ENCODE assay signal across 14 mouse cellular contexts in the genomic region with DNA sequence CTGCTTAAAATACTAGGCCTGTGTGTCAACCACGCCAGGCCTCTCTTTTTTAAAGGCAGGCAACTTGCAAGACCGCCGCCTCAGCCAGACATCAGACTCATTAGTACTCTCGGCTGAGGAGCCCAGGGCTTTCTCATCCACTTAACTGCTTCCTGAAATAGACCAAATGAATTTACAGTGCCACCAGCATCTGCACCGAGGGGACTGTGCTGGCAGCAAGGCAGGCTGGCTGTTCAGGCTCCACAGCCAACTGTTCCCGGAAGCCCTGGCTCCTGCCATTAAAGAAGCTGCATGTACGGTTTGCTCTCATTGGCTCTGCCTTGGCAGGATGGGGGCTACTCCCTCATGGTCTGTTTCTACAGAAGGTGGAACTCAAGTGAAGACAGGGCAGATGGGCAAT. TPM values are rescaled to one million over a fixed set of nuclear protein-coding genes. Genes with fewer than 3 reads are reported as not detected.
DNase-seq lines count a peak whose midpoint lies in the region; ATAC-seq and TF ChIP-seq lines count a peak whose summit lies in the region.
"Had no signal": no experiment of that assay in that cellular context is flagged by ENCODE, and none has a peak within 500 bp of the region (broad histone marks: within the 10 kb centered on the region; RNA-seq: fewer than 3 reads in every experiment).

No protein-coding gene starts in this region.

- TF ChIP-seq EP300 in heart, postnatal 0 days (IDR thresholded peaks at IDR 0.05; ENCODE audit: low read depth), result no peak

- no peaks in the 10 kb centered on the region for H3K36me3 ChIP-seq in heart, postnatal 0 days (replicated peaks; ENCODE audit: control insufficient read depth, insufficient read depth, low read length)
- H3K36me3 ChIP-seq in neural tube, embryonic 14.5 days (ENCODE audit: control insufficient read depth, insufficient read depth, low read length), result no peaks in the 10 kb centered on the region
- 0 out of 2 replicates have a peak, but pooled peaks cover 2% of the 10 kb centered on the region for H3K36me3 ChIP-seq in neural tube, embryonic 15.5 days

- H3K27me3 ChIP-seq in heart, postnatal 0 days (ENCODE audit: control insufficient read depth, insufficient read depth, low read length), result no peaks in the 10 kb centered on the region
- H3K27me3 ChIP-seq in neural tube, embryonic 14.5 days (ENCODE audit: control insufficient read depth, insufficient read depth, low read length), result no peaks in the 10 kb centered on the region
- H3K27me3 ChIP-seq in neural tube, embryonic 15.5 days (replicated peaks), result no peaks in the 10 kb centered on the region
- H3K27me3 ChIP-seq: midbrain, embryonic 13.5 days had no signal

- H3K4me1 ChIP-seq in heart, postnatal 0 days (ENCODE audit: control insufficient read depth, insufficient read depth), result no peaks in the 10 kb centered on the region
- H3K4me1 ChIP-seq in neural tube, embryonic 14.5 days (ENCODE audit: control insufficient read depth, insufficient read depth, low read length), result no peaks in the 10 kb centered on the region
- peaks cover 8% of the 10 kb centered on the region for H3K4me1 ChIP-seq in neural tube, embryonic 15.5 days
- H3K4me1 ChIP-seq: midbrain, embryonic 13.5 days had no signal

- H3K4me3 ChIP-seq in heart, postnatal 0 days (ENCODE audit: low read depth, low read length), result no peak overlapping the region
- no peak overlapping the region for H3K4me3 ChIP-seq in neural tube, embryonic 14.5 days (ENCODE audit: low read depth, low read length)
- no peak overlapping the region for H3K4me3 ChIP-seq in neural tube, embryonic 15.5 days (replicated peaks)
- H3K4me3 ChIP-seq: midbrain, embryonic 13.5 days had no signal

- H3K9ac ChIP-seq in heart, postnatal 0 days (replicated peaks; ENCODE audit: low read depth, low read length), result no peak overlapping the region
- no peak overlapping the region for H3K9ac ChIP-seq in neural tube, embryonic 14.5 days (replicated peaks; ENCODE audit: low read depth, low read length)
- no peak overlapping the region for H3K9ac ChIP-seq in neural tube, embryonic 15.5 days (replicated peaks)
- H3K9ac ChIP-seq: midbrain, embryonic 13.5 days had no signal

- peak; percentile 12 for DNase-seq in heart, postnatal 0 days (ENCODE audit: low spot score)
- DNase-seq in heart, postnatal 14 days, result no peak
- DNase-seq in neural tube, embryonic 10.5 days (ENCODE audit: extremely low spot score, low spot score), result no peak
- peak; percentile 47 to 66 for DNase-seq in layer of hippocampus, adult 18-20 months (ENCODE audit: low spot score in 2 of 2)
- DNase-seq in gastrocnemius, postnatal 10 days, result no peak
- DNase-seq in embryo, embryonic 10 days (ENCODE audit: low spot score), result no peak
- DNase-seq: adrenal gland, postnatal 14 days; cerebellum, adult 11 months; kidney, postnatal 14 days had no signal

- TF ChIP-seq CTCF in heart, postnatal 0 days (IDR thresholded peaks at IDR 0.05; ENCODE audit: low read depth), result no peak

- H3K27ac ChIP-seq in heart, postnatal 0 days (ENCODE audit: low read depth), result no peak overlapping the region
- H3K27ac ChIP-seq in neural tube, embryonic 14.5 days (ENCODE audit: low read depth, low read length), result peak overlapping the region; percentile 22; the same call in 1 of the 2 replicates
- H3K27ac ChIP-seq in neural tube, embryonic 15.5 days (replicated peaks), result peak overlapping the region; percentile 58
- H3K27ac ChIP-seq: midbrain, embryonic 13.5 days had no signal

- no peak for ATAC-seq in heart, postnatal 0 days (ENCODE audit: insufficient read depth, low read depth)
- no peak for ATAC-seq in neural tube, embryonic 14.5 days (ENCODE audit: low read depth)
- 0 out of 2 replicates have a peak, but pooled peaks have one; percentile 41 for ATAC-seq in neural tube, embryonic 15.5 days (ENCODE audit: low FRiP score)
- ATAC-seq: inflammation-experienced regulatory T-cells, adult 6 months; lung, postnatal 0 days; midbrain, embryonic 13.5 days had no signal

- intact Hi-C loops in heart, postnatal 14 days (cut with DNase I), result no loop called here

- no peaks in the 10 kb centered on the region for H3K9me3 ChIP-seq in heart, postnatal 0 days (replicated peaks; ENCODE audit: control insufficient read depth, low read length)
- no peaks in the 10 kb centered on the region for H3K9me3 ChIP-seq in neural tube, embryonic 14.5 days (ENCODE audit: control insufficient read depth, low read length)
- H3K9me3 ChIP-seq in neural tube, embryonic 15.5 days (replicated peaks), result 0 out of 2 replicates have a peak, but pooled peaks cover 3% of the 10 kb centered on the region

- H3K4me2 ChIP-seq in heart, postnatal 0 days (ENCODE audit: low read depth, low read length), result no peak overlapping the region
- no peak overlapping the region for H3K4me2 ChIP-seq in neural tube, embryonic 14.5 days (ENCODE audit: low read depth, low read length)
- H3K4me2 ChIP-seq in neural tube, embryonic 15.5 days, result no peak overlapping the region
- H3K4me2 ChIP-seq: midbrain, embryonic 13.5 days had no signal

- WGBS in heart, postnatal 0 days, result 40% methylated on average over 7 of the region's 7 CpGs
- WGBS in neural tube, embryonic 14.5 days, result 51% methylated on average over 7 of the region's 7 CpGs
- WGBS in neural tube, embryonic 15.5 days, result 36% methylated on average over 7 of the region's 7 CpGs

RNA-seq across cellular contexts. Expression of gene Rgs9, which starts 19.7 kb away (rescaled TPM):
- 0.62 and 0.80 TPM in 2 replicates for total RNA-seq in heart, postnatal 0 days (2014; rRNA removed; ENCODE audit: low replicate concordance)
- 0.23 and 0.33 TPM in 2 replicates for polyA plus RNA-seq in heart, postnatal 0 days (2015; fragmentation: Nextera tagmentation; extraction: Ambion mirVana)
- under 1 TPM; 0.39 to 0.41 TPM for total RNA-seq in heart, postnatal 14 days (2021)
- 7.1 and 16.1 TPM in 2 replicates for polyA plus RNA-seq in neural tube, embryonic 14.5 days (2014; fragmentation: Nextera tagmentation; extraction: Ambion mirVana)
- total RNA-seq in layer of hippocampus, adult 18-20 months (2021), result 10 to 100 TPM; 12.3 to 14.1 TPM
- 12.3 and 12.6 TPM in 2 replicates for polyA plus RNA-seq in neural tube, embryonic 15.5 days (2015; fragmentation: Nextera tagmentation; extraction: Ambion mirVana)
- under 1 TPM; 0.63 to 0.99 TPM for total RNA-seq in gastrocnemius, postnatal 10 days (2021)

Comparison
In these comparisons a context has a peak if more than half of its experiments do, and no peak if none do; other contexts are left out.
1. DNase-seq: peak in heart, postnatal 0 days (single experiment) and layer of hippocampus, adult 18-20 months (2 of 2); none in heart, postnatal 14 days (0 of 2), neural tube, embryonic 10.5 days (single experiment), gastrocnemius, postnatal 10 days (single experiment) and embryo, embryonic 10 days (single experiment).